Mouse (Mus musculus) G1E (cell line): ENCODE data around the gene Cdc42bpg.

Experiments
- CTCF ChIP-seq: IDR thresholded peaks from 2 replicates; pipeline ENCODE4 v1.5.1; 2012; ENCODE audit warnings: low read depth, low read length, inconsistent platforms, mixed read lengths
- GATA1 ChIP-seq: IDR thresholded peaks from 2 replicates; pipeline ENCODE4 v1.6.1; 2012; ENCODE audit warnings: borderline replicate concordance, low read length, inconsistent platforms, mixed read lengths
- POLR2AphosphoS5 ChIP-seq: IDR thresholded peaks from 2 replicates; pipeline ENCODE4 v1.6.1; 2012; ENCODE audit warnings: low read depth, low read length, inconsistent platforms; ENCODE audit not compliant: insufficient replicate concordance

GRCm38 (mm10) chr19:6303831-6304230, 2.4 kb upstream of the Cdc42bpg start:
- TF ChIP-seq GATA1, result no peak
- TF ChIP-seq CTCF, result no peak
- TF ChIP-seq POLR2AphosphoS5, result no peak
